Mouse (Mus musculus): ENCODE results near the gene Gm15114.
"Not testable (repeated sequence)": the region's sequence is repeated elsewhere in the genome, so short reads cannot be mapped to it uniquely, and the experiment has no call there.

The Gm15114 gene

DNA sequence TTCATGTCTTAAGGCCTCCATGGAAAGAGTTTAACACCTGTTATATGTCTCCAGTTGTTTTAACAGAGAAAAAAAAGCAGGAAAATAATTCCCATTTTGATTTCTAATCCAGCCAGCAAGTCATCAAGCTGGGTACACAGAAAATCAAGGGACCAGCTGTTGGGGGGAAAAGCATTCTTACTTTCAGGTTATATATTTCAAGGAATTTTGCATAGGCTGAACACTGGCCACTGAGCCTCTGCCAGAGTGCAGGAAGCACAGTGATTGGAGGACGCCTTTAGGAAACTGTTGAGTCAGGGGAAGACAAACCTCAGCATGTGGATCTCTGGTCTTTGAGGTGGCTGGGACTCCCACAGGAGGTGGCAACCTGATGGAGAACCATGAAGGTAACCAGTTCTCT, at the start of gene Gm15114:
Gene Gm15114, plus strand, starts transcription at position 301 of the 400 bp plus-strand sequence.
- not testable (repeated sequence) for DNase-seq

Data from kidney, adult 8-10 months (tissue).